In the genomic region with DNA sequence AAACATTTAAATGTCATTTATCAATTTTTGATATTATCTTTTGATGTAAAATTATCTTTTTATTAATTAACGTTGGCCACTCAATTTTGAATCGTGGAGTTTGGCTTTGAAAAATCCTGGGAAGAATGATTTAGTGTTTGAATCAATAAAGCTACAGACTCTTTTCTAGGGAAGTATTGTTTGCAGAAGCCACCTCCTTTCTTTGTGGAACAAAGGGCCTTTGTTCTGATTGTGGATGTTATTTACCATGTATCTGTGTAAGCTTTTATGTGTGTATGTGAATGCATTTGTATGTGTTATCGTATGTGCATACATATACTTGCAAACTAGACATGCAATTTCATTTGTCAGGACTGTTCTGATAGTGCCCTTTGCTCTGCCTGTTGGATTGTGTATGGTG, we compare ENCODE assay signal across 19 mouse cellular contexts. TPM values are rescaled to one million over a fixed set of nuclear protein-coding genes. Genes with fewer than 3 reads are reported as not detected.
A peak's percentile ranks its signal among the peaks of the same experiment; 100 is the strongest.
DNase-seq lines count a peak whose midpoint lies in the region; ATAC-seq and TF ChIP-seq lines count a peak whose summit lies in the region.
"Had no signal": no experiment of that assay in that cellular context is flagged by ENCODE, and none has a peak within 500 bp of the region (broad histone marks: within the 10 kb centered on the region; RNA-seq: fewer than 3 reads in every experiment).

No protein-coding gene starts in this region.

- peak overlapping the region; percentile 47; the same call in 1 of the 2 replicates for H3K4me2 ChIP-seq in kidney, embryonic 16.5 days (replicated peaks; ENCODE audit: low read depth, low read length)
- no peak overlapping the region for H3K4me2 ChIP-seq in stomach, embryonic 14.5 days (replicated peaks; ENCODE audit: low read depth, low read length)
- H3K4me2 ChIP-seq in stomach, postnatal 0 days (replicated peaks; ENCODE audit: low read depth), result no peak overlapping the region
- peak overlapping the region; percentile 37 for H3K4me2 ChIP-seq in midbrain, embryonic 14.5 days (ENCODE audit: low read length)
- H3K4me2 ChIP-seq: limb, embryonic 13.5 days had no signal

- no peaks in the 10 kb centered on the region for H3K36me3 ChIP-seq in kidney, embryonic 16.5 days (ENCODE audit: insufficient read depth, low read length)
- no peaks in the 10 kb centered on the region for H3K36me3 ChIP-seq in stomach, embryonic 14.5 days (ENCODE audit: control insufficient read depth, insufficient read depth, low read length)
- no peaks in the 10 kb centered on the region for H3K36me3 ChIP-seq in stomach, postnatal 0 days (ENCODE audit: control insufficient read depth, insufficient read depth, low read length)
- H3K36me3 ChIP-seq in midbrain, embryonic 14.5 days (ENCODE audit: control insufficient read depth, insufficient read depth, low read length), result no peaks in the 10 kb centered on the region
- H3K36me3 ChIP-seq: limb, embryonic 13.5 days; lung, embryonic 15.5 days had no signal

- no peak overlapping the region for H3K9ac ChIP-seq in kidney, embryonic 16.5 days (replicated peaks; ENCODE audit: low read length)
- H3K9ac ChIP-seq in stomach, embryonic 14.5 days (replicated peaks; ENCODE audit: low read depth, low read length), result no peak overlapping the region
- H3K9ac ChIP-seq in stomach, postnatal 0 days (ENCODE audit: low read length), result no peak overlapping the region
- H3K9ac ChIP-seq in midbrain, embryonic 14.5 days (replicated peaks; ENCODE audit: low read length), result peak overlapping the region; percentile 21; the same call in 1 of the 2 replicates
- H3K9ac ChIP-seq: limb, embryonic 13.5 days; liver, embryonic 14.5 days; lung, embryonic 15.5 days had no signal

- peaks cover 38% of the 10 kb centered on the region for H3K4me1 ChIP-seq in kidney, embryonic 16.5 days (ENCODE audit: insufficient read depth, low read length)
- H3K4me1 ChIP-seq in stomach, embryonic 14.5 days (ENCODE audit: control insufficient read depth, insufficient read depth, low read length), result peaks cover 5% of the 10 kb centered on the region
- no peaks in the 10 kb centered on the region for H3K4me1 ChIP-seq in stomach, postnatal 0 days (replicated peaks; ENCODE audit: control insufficient read depth, insufficient read depth)
- peaks cover 27% of the 10 kb centered on the region for H3K4me1 ChIP-seq in midbrain, embryonic 14.5 days (ENCODE audit: control insufficient read depth, insufficient read depth, low read length)

- no peak for TF ChIP-seq EP300 in stomach, postnatal 0 days (optimal IDR thresholded peaks at IDR 0.05)

- no peak for ATAC-seq in kidney, embryonic 16.5 days (ENCODE audit: low FRiP score, low TSS enrichment)
- ATAC-seq in stomach, embryonic 14.5 days (ENCODE audit: insufficient number of reproducible peaks, insufficient read depth, low FRiP score, low read depth), result no peak
- no peak for ATAC-seq in stomach, postnatal 0 days (ENCODE audit: low FRiP score, low TSS enrichment)
- ATAC-seq in midbrain, embryonic 14.5 days (ENCODE audit: low FRiP score, low TSS enrichment), result no peak

- TF ChIP-seq CTCF in stomach, postnatal 0 days (IDR thresholded peaks at IDR 0.05; ENCODE audit: low read depth), result no peak

- 62% methylated on average over 3 of the region's 3 CpGs for WGBS in kidney, embryonic 16.5 days
- 66% methylated on average over 3 of the region's 3 CpGs for WGBS in stomach, embryonic 14.5 days
- 52% methylated on average over 3 of the region's 3 CpGs for WGBS in stomach, postnatal 0 days
- 41% methylated on average over 3 of the region's 3 CpGs for WGBS in midbrain, embryonic 14.5 days

- no peaks in the 10 kb centered on the region for H3K27me3 ChIP-seq in kidney, embryonic 16.5 days (ENCODE audit: insufficient read depth, low read length)
- no peaks in the 10 kb centered on the region for H3K27me3 ChIP-seq in stomach, embryonic 14.5 days (ENCODE audit: control insufficient read depth, insufficient read depth, low read length)
- H3K27me3 ChIP-seq in stomach, postnatal 0 days (ENCODE audit: control insufficient read depth, insufficient read depth, low read length), result no peaks in the 10 kb centered on the region
- no peaks in the 10 kb centered on the region for H3K27me3 ChIP-seq in midbrain, embryonic 14.5 days (ENCODE audit: control insufficient read depth, insufficient read depth, low read length)
- H3K27me3 ChIP-seq: forebrain, embryonic 13.5 days; limb, embryonic 13.5 days; lung, embryonic 15.5 days had no signal

- 0 out of 2 replicates have a peak overlapping the region, but pooled peaks have one; percentile 18 for H3K27ac ChIP-seq in kidney, embryonic 16.5 days (ENCODE audit: low read length)
- peak overlapping the region; percentile 77; the same call in 1 of the 2 replicates for H3K27ac ChIP-seq in stomach, embryonic 14.5 days (ENCODE audit: low read length)
- no peak overlapping the region for H3K27ac ChIP-seq in stomach, postnatal 0 days (replicated peaks)
- H3K27ac ChIP-seq in midbrain, embryonic 14.5 days (replicated peaks; ENCODE audit: low read depth, low read length), result peak overlapping the region; percentile 69
- H3K27ac ChIP-seq: heart, adult 2 months; limb, embryonic 13.5 days; liver, embryonic 14.5 days had no signal

- H3K9me3 ChIP-seq in kidney, embryonic 16.5 days (ENCODE audit: low read length), result no peaks in the 10 kb centered on the region
- H3K9me3 ChIP-seq in stomach, embryonic 14.5 days (ENCODE audit: control insufficient read depth, low read depth, low read length), result no peaks in the 10 kb centered on the region
- no peaks in the 10 kb centered on the region for H3K9me3 ChIP-seq in stomach, postnatal 0 days (ENCODE audit: control insufficient read depth, low read length)
- no peaks in the 10 kb centered on the region for H3K9me3 ChIP-seq in midbrain, embryonic 14.5 days (ENCODE audit: control insufficient read depth, low read length)
- H3K9me3 ChIP-seq: forebrain, embryonic 13.5 days; limb, embryonic 13.5 days; lung, embryonic 15.5 days had no signal

- DNase-seq in kidney, postnatal 36 days, result no peak
- no peak for DNase-seq in stomach, postnatal 0 days (ENCODE audit: low spot score)
- DNase-seq in midbrain, embryonic 14.5 days, result peak; percentile 40
- DNase-seq in cerebellum, postnatal 14 days, result no peak
- no peak for DNase-seq in urinary bladder, postnatal 25 days (ENCODE audit: low spot score)
- DNase-seq: adrenal gland, adult 2 months; cerebellum, adult 8-10 months; gastrocnemius, postnatal 14 days; heart, adult 2 months; heart, postnatal 4 days; lung, postnatal 4 days; right cerebral cortex, postnatal 14 days; thymus, postnatal 25 days had no signal

- no peak overlapping the region for H3K4me3 ChIP-seq in kidney, embryonic 16.5 days (ENCODE audit: low read length)
- H3K4me3 ChIP-seq in stomach, embryonic 14.5 days (ENCODE audit: low read depth, low read length), result no peak overlapping the region
- H3K4me3 ChIP-seq in stomach, postnatal 0 days (ENCODE audit: low read depth, low read length), result no peak overlapping the region
- H3K4me3 ChIP-seq in midbrain, embryonic 14.5 days (replicated peaks; ENCODE audit: low read depth, low read length), result no peak overlapping the region; the same call in 1 of the 2 replicates
- H3K4me3 ChIP-seq: forebrain, embryonic 13.5 days; heart, adult 2 months; limb, embryonic 13.5 days; lung, embryonic 15.5 days had no signal

RNA-seq across cellular contexts. Expression of a gene that starts 48.7 kb away (rescaled TPM):
- 40.9 and 42.9 TPM in 2 replicates for polyA plus RNA-seq in kidney, embryonic 16.5 days (2015; fragmentation: Nextera tagmentation; extraction: Ambion mirVana)
- polyA plus RNA-seq in stomach, embryonic 14.5 days (2014; fragmentation: Nextera tagmentation; extraction: Ambion mirVana), result 34.3 and 38.8 TPM in 2 replicates
- 24.0 and 26.4 TPM in 2 replicates for polyA plus RNA-seq in stomach, postnatal 0 days (2015; fragmentation: Nextera tagmentation; extraction: Ambion mirVana)
- polyA plus RNA-seq in midbrain, embryonic 14.5 days (2014; fragmentation: Nextera tagmentation; extraction: Ambion mirVana), result 78.2 and 81.0 TPM in 2 replicates

Comparison
In these comparisons a context has a peak if more than half of its experiments do, and no peak if none do; other contexts are left out.
1. H3K4me2 ChIP-seq: peak in kidney, embryonic 16.5 days (single experiment) and midbrain, embryonic 14.5 days (single experiment); none in stomach, embryonic 14.5 days (single experiment) and stomach, postnatal 0 days (single experiment).